Comparison of ENCODE assay signal across 7 mouse cellular contexts in genomic region chr8:90908580-90909471, GRCm38 (mm10).
DNase-seq lines count a peak whose midpoint lies in the region; ATAC-seq and TF ChIP-seq lines count a peak whose summit lies in the region.

No protein-coding gene starts in this region.

- no peaks in the 10 kb centered on the region for H3K4me1 ChIP-seq in intestine, embryonic 15.5 days (replicated peaks)
- H3K4me1 ChIP-seq in limb, embryonic 11.5 days (ENCODE audit: control insufficient read depth, insufficient read depth, low read length), result 0 out of 2 replicates have a peak, but pooled peaks cover 3% of the 10 kb centered on the region
- peaks cover 11% of the 10 kb centered on the region for H3K4me1 ChIP-seq in midbrain, embryonic 12.5 days
- H3K4me1 ChIP-seq in small intestine, adult 2 months (ENCODE audit: control insufficient read depth, insufficient read depth, insufficient read length, low read length), result no peaks in the 10 kb centered on the region; the same call in 1 of the 2 replicates

- no peaks in the 10 kb centered on the region for H3K36me3 ChIP-seq in intestine, embryonic 15.5 days
- H3K36me3 ChIP-seq in limb, embryonic 11.5 days (ENCODE audit: control insufficient read depth, insufficient read depth, low read length), result no peaks in the 10 kb centered on the region
- H3K36me3 ChIP-seq in midbrain, embryonic 12.5 days, result no peaks in the 10 kb centered on the region
- H3K36me3 ChIP-seq in small intestine, adult 2 months (ENCODE audit: control insufficient read depth, insufficient read depth, low read length), result no peaks in the 10 kb centered on the region

- peak overlapping the region; percentile 93 for H3K4me2 ChIP-seq in intestine, embryonic 15.5 days (replicated peaks)
- H3K4me2 ChIP-seq in limb, embryonic 11.5 days (ENCODE audit: low read depth, severe bottlenecking), result peak overlapping the region; percentile 98
- peak overlapping the region; percentile 96 for H3K4me2 ChIP-seq in midbrain, embryonic 12.5 days (replicated peaks)

- no peaks in the 10 kb centered on the region for H3K27me3 ChIP-seq in intestine, embryonic 15.5 days (replicated peaks)
- no peaks in the 10 kb centered on the region for H3K27me3 ChIP-seq in limb, embryonic 11.5 days (ENCODE audit: control insufficient read depth, insufficient read depth, low read length)
- no peaks in the 10 kb centered on the region; the same call in 1 of the 2 replicates for H3K27me3 ChIP-seq in midbrain, embryonic 12.5 days
- no peaks in the 10 kb centered on the region for H3K27me3 ChIP-seq in small intestine, adult 2 months (ENCODE audit: control insufficient read depth, insufficient read depth, low read length)

- peak; percentile 60; the same call in 1 of the 2 replicates for TF ChIP-seq POLR2A in small intestine, adult 2 months (IDR thresholded peaks at IDR 0.05; ENCODE audit: low read depth, low read length)

- intact Hi-C loops in gastrocnemius, postnatal 36 days (cut with DNase I), result loop anchor here (1.0 to 5.0 kb wide), 2 partner anchors 37 to 81 kb away; partner anchors contain the start of gene Chd9

- H3K27ac ChIP-seq in intestine, embryonic 15.5 days, result peak overlapping the region; percentile 90
- peak overlapping the region; percentile 66; the same call in 1 of the 2 replicates for H3K27ac ChIP-seq in limb, embryonic 11.5 days (replicated peaks; ENCODE audit: low read depth, low read length)
- peak overlapping the region; percentile 90 for H3K27ac ChIP-seq in midbrain, embryonic 12.5 days (replicated peaks)
- peak overlapping the region; percentile 75 for H3K27ac ChIP-seq in small intestine, adult 2 months (ENCODE audit: insufficient read depth, low read depth, low read length)

- under 1% methylated on average over 70 of the region's 89 CpGs for WGBS in intestine, embryonic 15.5 days
- under 1% methylated on average over 53 of the region's 89 CpGs for WGBS in limb, embryonic 11.5 days
- under 1% methylated on average over 71 of the region's 89 CpGs for WGBS in midbrain, embryonic 12.5 days
- under 1% methylated on average over 78 of the region's 89 CpGs for WGBS in small intestine, adult 2 months

- H3K9me3 ChIP-seq in intestine, embryonic 15.5 days, result no peaks in the 10 kb centered on the region
- no peaks in the 10 kb centered on the region for H3K9me3 ChIP-seq in limb, embryonic 11.5 days (ENCODE audit: control insufficient read depth, low read length)
- no peaks in the 10 kb centered on the region for H3K9me3 ChIP-seq in midbrain, embryonic 12.5 days

- no peak for TF ChIP-seq CTCF in small intestine, adult 2 months (IDR thresholded peaks at IDR 0.05; ENCODE audit: extremely low read depth, insufficient read length, insufficient replicate concordance, low read depth, low read length)

- ATAC-seq in intestine, embryonic 15.5 days, result peak; percentile 57
- peak; percentile 59 for ATAC-seq in limb, embryonic 11.5 days (ENCODE audit: insufficient number of reproducible peaks, low FRiP score, low TSS enrichment, low read depth)
- ATAC-seq in midbrain, embryonic 12.5 days (ENCODE audit: low FRiP score, low read depth), result peak; percentile 62

- peak overlapping the region; percentile 82 for H3K9ac ChIP-seq in intestine, embryonic 15.5 days
- H3K9ac ChIP-seq in limb, embryonic 11.5 days (ENCODE audit: low read length), result peak overlapping the region; percentile 72
- H3K9ac ChIP-seq in midbrain, embryonic 12.5 days (replicated peaks), result peak overlapping the region; percentile 81

- H3K4me3 ChIP-seq in intestine, embryonic 15.5 days (replicated peaks), result peak overlapping the region; percentile 79
- H3K4me3 ChIP-seq in limb, embryonic 11.5 days (ENCODE audit: low read depth, low read length), result peak overlapping the region; percentile 88
- H3K4me3 ChIP-seq in midbrain, embryonic 12.5 days, result peak overlapping the region; percentile 80
- peak overlapping the region; percentile 75 for H3K4me3 ChIP-seq in small intestine, adult 2 months (ENCODE audit: low read depth, low read length)

- DNase-seq in adrenal gland, adult 8-10 months, result peak; percentile 47
- DNase-seq in embryo, embryonic 11.5 days (ENCODE audit: low read depth, low spot score), result peak; percentile 16
- DNase-seq in gastrocnemius, postnatal 36 days, result peak; percentile 38 to 57
- peak; percentile 66 for DNase-seq in limb, embryonic 11.5 days (ENCODE audit: low spot score)

Comparison
In these comparisons a context has a peak if more than half of its experiments do, and no peak if none do; other contexts are left out.
1. Peak in every context shown above with its lines: DNase-seq, ATAC-seq, H3K4me3 ChIP-seq and H3K27ac ChIP-seq.
2. DNase-seq: peak in every context shown above with its lines; median percentile 66 in limb, embryonic 11.5 days; 48 in gastrocnemius, postnatal 36 days; 47 in adrenal gland, adult 8-10 months; 16 in embryo, embryonic 11.5 days.